Mouse (Mus musculus): ENCODE data around the gene Abhd17a. TPM values are rescaled to one million over a fixed set of nuclear protein-coding genes. Genes with fewer than 3 reads are reported as not detected.

Gene Abhd17a
- polyA plus RNA-seq, 1 experiment from 2014 or later = 83.0 TPM

DNA sequence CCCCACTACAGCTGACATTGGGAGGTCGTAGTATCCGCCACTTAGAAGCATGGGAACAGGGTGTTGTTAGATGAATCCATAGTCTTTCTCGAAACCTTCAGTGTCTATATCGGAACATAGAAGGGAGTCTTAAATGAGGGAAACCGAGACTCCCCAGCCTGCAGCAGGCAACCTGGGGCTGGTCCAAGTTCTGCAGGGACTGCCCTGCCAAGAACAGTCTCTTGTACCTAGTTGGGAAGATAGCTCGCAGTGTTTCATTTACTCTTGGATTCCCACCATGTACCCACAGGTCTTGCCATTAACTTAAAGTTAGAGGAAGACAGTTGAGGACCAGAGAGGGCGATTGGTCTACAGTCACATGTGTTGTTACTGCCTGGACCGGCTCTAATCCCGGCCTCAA is 30.2 kb upstream of the Abhd17a start:
- 83% methylated on average over 9 of the region's 9 CpGs for WGBS
- no peak overlapping the region for H3K4me3 ChIP-seq
- 0 out of 2 replicates have a peak overlapping the region, but pooled peaks have one; percentile 48 for H3K27ac ChIP-seq

DNA sequence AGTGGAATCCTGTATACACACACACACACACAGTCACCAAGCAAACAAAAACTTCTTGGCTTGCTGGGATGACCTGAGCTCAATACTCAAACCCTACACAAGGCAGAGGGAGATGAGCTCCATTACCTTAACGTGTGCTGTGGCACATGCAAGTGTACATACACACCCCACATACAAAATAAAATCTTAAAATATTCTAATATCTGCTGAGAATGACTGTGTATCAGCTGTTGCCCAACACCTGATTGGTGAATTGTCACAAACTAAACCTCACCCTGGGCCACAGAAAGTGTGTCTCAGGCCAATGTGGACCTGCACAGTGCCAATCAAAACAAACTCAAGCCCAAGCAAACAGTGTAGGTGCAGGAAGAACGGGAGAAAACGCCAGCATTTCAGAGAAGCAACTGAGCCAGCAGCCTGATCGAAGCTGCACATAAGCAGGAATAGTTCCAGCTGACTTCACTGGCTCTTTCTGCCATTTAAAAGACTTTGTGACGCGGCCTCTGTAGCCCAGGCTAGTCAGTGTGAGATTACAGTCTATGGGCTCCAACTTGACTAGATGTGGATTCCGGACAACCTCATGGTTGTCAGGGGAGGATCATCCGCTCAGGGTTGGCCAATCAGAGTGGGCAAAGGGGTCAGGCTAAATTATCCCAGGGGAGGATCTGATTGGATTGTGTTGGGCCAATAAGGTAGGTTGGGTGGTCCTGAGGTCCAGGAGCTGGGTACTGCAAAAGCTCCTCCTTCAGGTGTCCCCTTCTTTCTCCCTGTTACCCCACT is 29.5 kb upstream of the Abhd17a start:
- Histone ChIP-seq H3K4me3 (no peak overlapping the region), H3K27me3 (no peaks in the 10 kb centered on the region), H3K9ac (no peak overlapping the region), H3K27ac (no peak overlapping the region), H3K4me1 (peaks cover 20% of the 10 kb centered on the region), H3K4me2 (replicated peaks) (no peak overlapping the region), H3K36me3 (peaks cover 17% of the 10 kb centered on the region), H3K9me3 (no peaks in the 10 kb centered on the region)
- WGBS = 36% methylated on average over 8 of the region's 8 CpGs
- ATAC-seq (ENCODE audit: low FRiP score, low read depth) = no peak

More for the DNA sequence above, 30.2 kb upstream of the Abhd17a start:
- peaks cover 14% of the 10 kb centered on the region for H3K36me3 ChIP-seq
- ATAC-seq (ENCODE audit: low FRiP score, low read depth) = no peak
- H3K4me1 ChIP-seq = peaks cover 27% of the 10 kb centered on the region
- H3K27me3 ChIP-seq = no peaks in the 10 kb centered on the region
- no peak overlapping the region for H3K4me2 ChIP-seq (replicated peaks)
- no peak overlapping the region for H3K9ac ChIP-seq
- no peaks in the 10 kb centered on the region for H3K9me3 ChIP-seq

DNA sequence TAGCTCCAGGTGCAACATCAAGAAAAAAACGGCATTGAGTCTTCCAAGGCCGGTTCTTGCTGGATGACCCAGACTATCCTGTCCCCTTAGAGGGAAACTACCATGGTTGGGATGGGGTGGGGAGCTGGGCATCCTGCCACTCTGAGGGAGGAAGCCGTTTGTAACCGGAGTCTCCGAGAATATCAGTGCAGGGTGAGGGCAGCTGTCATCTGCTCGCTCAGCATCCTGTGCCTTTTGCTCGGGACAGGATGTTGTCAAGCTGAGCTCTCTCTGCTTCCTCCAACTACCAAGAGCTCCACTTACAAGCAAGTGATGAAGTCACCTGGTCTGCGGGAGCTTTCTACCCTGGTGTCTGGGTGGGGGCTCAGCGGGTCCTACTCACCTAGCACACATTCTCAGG is 28.0 kb upstream of the Abhd17a start:
- WGBS = 75% methylated on average over 9 of the region's 9 CpGs

DNA sequence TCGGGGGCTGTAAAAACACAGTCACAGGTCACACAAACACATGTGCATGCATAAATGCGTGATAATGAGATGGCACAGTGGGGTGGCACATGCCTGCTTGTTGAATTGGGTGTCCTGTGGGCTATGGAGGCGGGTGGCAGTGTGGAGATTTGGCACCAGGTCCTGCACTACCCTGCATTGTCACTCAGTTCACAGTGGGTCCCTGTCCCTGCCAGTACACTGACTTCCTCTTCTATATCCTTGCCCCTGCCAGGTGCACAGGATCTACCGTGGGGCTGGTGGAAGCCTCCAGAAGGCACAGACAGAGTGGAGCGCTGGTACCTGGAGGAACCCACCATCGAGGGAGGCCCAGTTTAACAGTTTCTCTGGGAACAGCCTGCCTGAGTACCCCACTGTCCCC is 24.2 kb upstream of the Abhd17a start:
- 83% methylated on average over 6 of the region's 6 CpGs for WGBS
- Histone ChIP-seq H3K36me3 (peaks cover 66% of the 10 kb centered on the region), H3K4me2 (replicated peaks) (no peak overlapping the region), H3K27ac (no peak overlapping the region), H3K9ac (no peak overlapping the region), H3K4me3 (no peak overlapping the region), H3K9me3 (no peaks in the 10 kb centered on the region), H3K4me1 (no peaks in the 10 kb centered on the region), H3K27me3 (no peaks in the 10 kb centered on the region)
- no peak for ATAC-seq (ENCODE audit: low FRiP score, low read depth)

More for the DNA sequence above, 28.0 kb upstream of the Abhd17a start:
- H3K4me1 ChIP-seq = peaks cover 5% of the 10 kb centered on the region
- H3K27me3 ChIP-seq = no peaks in the 10 kb centered on the region
- no peaks in the 10 kb centered on the region for H3K9me3 ChIP-seq
- H3K36me3 ChIP-seq = peaks cover 31% of the 10 kb centered on the region
- no peak overlapping the region for H3K9ac ChIP-seq
- no peak overlapping the region for H3K4me3 ChIP-seq
- ATAC-seq (ENCODE audit: low FRiP score, low read depth) = no peak
- H3K27ac ChIP-seq = no peak overlapping the region
- H3K4me2 ChIP-seq (replicated peaks) = no peak overlapping the region

DNA sequence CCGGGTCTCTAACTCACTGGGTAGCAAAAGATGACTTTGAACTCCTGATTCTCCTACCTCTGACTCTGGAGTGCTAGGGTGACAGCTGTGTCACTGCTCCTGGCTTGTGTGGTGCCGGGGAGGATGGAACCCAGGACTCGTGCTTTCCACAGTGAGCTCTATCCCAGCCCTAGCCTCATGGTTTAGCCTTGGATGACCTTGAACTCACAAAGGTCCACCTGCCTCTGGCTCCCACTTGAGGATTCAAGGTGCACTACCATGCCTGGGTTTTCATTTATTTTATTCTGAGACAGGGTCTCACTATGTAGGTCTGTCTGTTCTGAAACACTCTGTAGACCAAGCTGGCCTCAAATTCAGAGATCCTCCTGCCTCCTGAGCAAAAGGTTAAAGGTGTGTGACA is 23.7 kb upstream of the Abhd17a start:
- Histone ChIP-seq H3K27ac (no peak overlapping the region), H3K4me1 (no peaks in the 10 kb centered on the region), H3K36me3 (peaks cover 71% of the 10 kb centered on the region), H3K4me3 (no peak overlapping the region), H3K27me3 (no peaks in the 10 kb centered on the region), H3K9ac (no peak overlapping the region), H3K9me3 (no peaks in the 10 kb centered on the region), H3K4me2 (replicated peaks) (no peak overlapping the region)
- ATAC-seq (ENCODE audit: low FRiP score, low read depth) = no peak
- 82% methylated on average over 3 of the region's 3 CpGs for WGBS

DNA sequence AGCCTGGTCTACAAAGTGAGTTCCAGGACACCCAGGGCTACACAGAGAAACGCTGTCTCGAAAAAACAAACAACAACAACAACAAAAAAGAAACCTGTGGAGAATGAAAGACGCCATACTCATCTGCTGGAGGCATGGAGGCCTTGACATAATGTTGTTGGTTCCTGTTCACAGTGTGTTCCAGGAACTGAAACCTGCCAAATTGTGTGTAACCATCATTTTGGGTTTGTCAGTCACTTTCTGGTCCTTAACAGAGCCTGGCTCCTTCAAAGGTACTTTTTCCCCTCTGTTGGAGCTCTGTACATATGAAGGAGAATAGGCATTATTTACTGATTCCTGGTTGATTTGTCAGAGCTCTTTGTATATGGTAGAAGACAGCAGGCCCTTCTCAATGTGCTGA is 21.8 kb upstream of the Abhd17a start:
- WGBS = 95% methylated on average over 3 of the region's 3 CpGs
- H3K4me3 ChIP-seq = no peak overlapping the region
- peaks cover 90% of the 10 kb centered on the region for H3K36me3 ChIP-seq
- no peak overlapping the region for H3K9ac ChIP-seq
- H3K27ac ChIP-seq = no peak overlapping the region
- no peaks in the 10 kb centered on the region for H3K4me1 ChIP-seq
- no peak overlapping the region for H3K4me2 ChIP-seq (replicated peaks)
- H3K9me3 ChIP-seq = no peaks in the 10 kb centered on the region
- no peaks in the 10 kb centered on the region for H3K27me3 ChIP-seq
- no peak for ATAC-seq (ENCODE audit: low FRiP score, low read depth)

DNA sequence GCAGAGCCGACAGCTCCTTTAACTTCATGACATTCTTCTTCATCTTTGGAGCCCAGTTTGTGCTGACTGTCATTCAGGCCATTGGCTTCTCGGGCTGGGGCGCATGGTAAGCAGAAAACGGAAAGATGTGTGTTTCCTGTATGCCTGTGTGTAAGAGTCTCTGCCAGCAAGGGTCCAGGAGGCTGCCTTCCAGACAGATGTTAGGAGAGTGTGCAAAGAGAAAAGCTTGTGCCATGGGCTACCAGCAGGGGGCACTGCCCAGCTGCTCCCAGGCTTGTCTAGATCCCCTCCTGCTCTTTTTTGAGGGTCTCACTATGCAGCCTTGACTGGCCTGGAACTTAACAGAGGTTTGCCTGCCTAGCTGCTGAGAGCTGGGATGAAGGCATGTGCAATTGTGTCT is 20.9 kb upstream of the Abhd17a start:
- Histone ChIP-seq H3K27ac (no peak overlapping the region), H3K4me2 (replicated peaks) (no peak overlapping the region), H3K36me3 (peaks cover 97% of the 10 kb centered on the region), H3K4me3 (no peak overlapping the region), H3K4me1 (no peaks in the 10 kb centered on the region), H3K27me3 (no peaks in the 10 kb centered on the region), H3K9me3 (no peaks in the 10 kb centered on the region), H3K9ac (no peak overlapping the region)
- no peak for ATAC-seq (ENCODE audit: low FRiP score, low read depth)
- WGBS = 77% methylated on average over 4 of the region's 4 CpGs

DNA sequence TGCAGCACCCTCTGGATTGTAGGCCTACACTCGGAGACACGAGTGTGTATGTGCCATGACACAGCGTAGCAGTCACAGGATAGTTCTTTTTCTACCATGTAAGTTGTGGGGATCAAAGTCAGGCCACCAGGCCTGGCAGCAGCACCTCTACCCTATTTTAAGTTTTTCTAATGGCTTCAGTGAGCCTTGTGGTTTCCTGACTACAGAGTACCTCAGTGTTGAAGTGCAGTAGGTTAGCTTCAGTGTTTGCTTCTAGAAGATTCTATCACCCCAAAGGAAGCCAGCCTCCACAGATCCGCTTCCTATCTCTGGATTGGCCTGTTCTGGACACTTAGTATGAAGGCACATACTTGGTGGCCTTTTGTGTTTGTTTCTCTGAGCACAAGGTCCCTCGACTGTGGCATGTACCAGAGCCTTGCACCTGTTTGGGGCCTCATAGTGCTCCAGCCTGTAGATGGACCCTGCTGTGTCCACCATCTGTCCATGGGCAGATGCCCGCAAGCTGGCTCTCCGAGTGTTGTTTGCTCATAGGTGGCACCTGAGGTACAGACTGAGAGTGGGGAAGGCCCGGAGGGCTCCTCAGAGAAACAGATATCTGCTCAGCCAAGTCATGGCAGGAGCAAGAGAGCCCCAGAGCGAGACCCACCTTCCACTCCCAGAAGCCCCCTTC is 20.1 kb upstream of the Abhd17a start:
- H3K4me1 ChIP-seq = no peaks in the 10 kb centered on the region
- peaks cover 92% of the 10 kb centered on the region for H3K36me3 ChIP-seq
- H3K4me3 ChIP-seq = no peak overlapping the region
- H3K9me3 ChIP-seq = no peaks in the 10 kb centered on the region
- no peak overlapping the region for H3K27ac ChIP-seq
- no peak overlapping the region for H3K9ac ChIP-seq
- H3K4me2 ChIP-seq (replicated peaks) = no peak overlapping the region
- WGBS = 93% methylated on average over 9 of the region's 9 CpGs
- ATAC-seq (ENCODE audit: low FRiP score, low read depth) = no peak
- H3K27me3 ChIP-seq = no peaks in the 10 kb centered on the region

DNA sequence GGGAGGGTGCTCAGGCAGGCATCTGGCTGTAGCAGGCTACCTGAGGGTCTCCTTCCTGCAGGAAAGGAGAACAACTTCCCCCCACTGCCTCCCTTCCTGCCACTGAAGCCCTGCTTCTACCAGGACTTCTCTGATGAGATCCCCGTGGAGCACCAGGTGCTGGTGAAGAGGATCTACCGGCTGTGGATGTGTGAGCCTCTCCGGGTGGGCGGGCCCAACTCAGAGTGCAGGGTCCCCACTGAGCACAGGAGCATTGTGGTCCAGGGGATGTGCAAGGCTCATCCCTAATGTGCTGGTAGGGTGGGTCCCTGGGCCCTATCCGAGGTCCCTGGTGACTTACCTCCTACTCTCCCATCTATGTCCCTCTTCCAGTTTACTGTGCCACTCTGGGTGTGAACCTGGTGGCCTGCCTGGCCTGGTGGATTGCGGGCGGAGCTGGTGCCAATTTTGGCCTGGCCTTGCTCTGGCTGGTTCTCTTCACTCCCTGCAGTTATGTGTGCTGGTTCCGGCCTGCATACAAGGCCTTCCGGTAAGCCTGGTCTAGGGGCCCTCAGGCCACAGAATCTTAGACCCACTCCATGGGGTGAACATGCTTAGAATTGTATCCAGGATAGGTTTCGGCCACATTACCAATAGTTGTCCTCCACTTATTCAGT is 19.3 kb upstream of the Abhd17a start:
- H3K27me3 ChIP-seq = no peaks in the 10 kb centered on the region
- H3K4me2 ChIP-seq (replicated peaks) = no peak overlapping the region
- peaks cover 83% of the 10 kb centered on the region for H3K36me3 ChIP-seq
- WGBS = 91% methylated on average over 10 of the region's 10 CpGs
- no peaks in the 10 kb centered on the region for H3K9me3 ChIP-seq
- peaks cover 2% of the 10 kb centered on the region; the same call in 1 of the 2 replicates for H3K4me1 ChIP-seq
- H3K4me3 ChIP-seq = no peak overlapping the region
- H3K9ac ChIP-seq = peak overlapping the region; percentile 10; the same call in 1 of the 2 replicates
- ATAC-seq (ENCODE audit: low FRiP score, low read depth) = no peak
- no peak overlapping the region for H3K27ac ChIP-seq

DNA sequence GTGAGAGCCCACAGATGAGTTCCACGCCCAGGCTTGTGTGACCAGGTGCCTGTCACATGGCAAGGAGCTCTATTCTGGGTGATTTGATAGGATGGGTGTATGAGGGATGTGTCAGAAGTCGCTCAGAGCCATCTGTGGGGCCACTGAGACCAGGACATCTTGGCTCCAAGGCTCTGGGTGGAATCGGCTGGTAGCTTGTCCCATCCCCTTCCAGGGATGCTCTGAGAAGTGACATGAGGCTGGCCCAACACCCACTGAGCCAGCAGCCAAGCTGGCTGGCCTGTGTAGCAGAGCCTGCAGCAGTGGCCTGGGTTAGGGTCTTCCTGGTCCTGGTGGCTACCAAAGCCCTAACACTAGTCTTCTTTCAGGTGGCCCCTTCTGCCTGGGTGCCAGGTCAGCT is 18.3 kb upstream of the Abhd17a start:
- Histone ChIP-seq H3K36me3 (peaks cover 74% of the 10 kb centered on the region), H3K27me3 (no peaks in the 10 kb centered on the region), H3K4me3 (no peak overlapping the region), H3K9ac (peak overlapping the region; percentile 10; the same call in 1 of the 2 replicates), H3K4me2 (replicated peaks) (no peak overlapping the region), H3K9me3 (no peaks in the 10 kb centered on the region), H3K27ac (no peak overlapping the region), H3K4me1 (peaks cover 12% of the 10 kb centered on the region)
- WGBS = 93% methylated on average over 3 of the region's 3 CpGs
- no peak for ATAC-seq (ENCODE audit: low FRiP score, low read depth)

DNA sequence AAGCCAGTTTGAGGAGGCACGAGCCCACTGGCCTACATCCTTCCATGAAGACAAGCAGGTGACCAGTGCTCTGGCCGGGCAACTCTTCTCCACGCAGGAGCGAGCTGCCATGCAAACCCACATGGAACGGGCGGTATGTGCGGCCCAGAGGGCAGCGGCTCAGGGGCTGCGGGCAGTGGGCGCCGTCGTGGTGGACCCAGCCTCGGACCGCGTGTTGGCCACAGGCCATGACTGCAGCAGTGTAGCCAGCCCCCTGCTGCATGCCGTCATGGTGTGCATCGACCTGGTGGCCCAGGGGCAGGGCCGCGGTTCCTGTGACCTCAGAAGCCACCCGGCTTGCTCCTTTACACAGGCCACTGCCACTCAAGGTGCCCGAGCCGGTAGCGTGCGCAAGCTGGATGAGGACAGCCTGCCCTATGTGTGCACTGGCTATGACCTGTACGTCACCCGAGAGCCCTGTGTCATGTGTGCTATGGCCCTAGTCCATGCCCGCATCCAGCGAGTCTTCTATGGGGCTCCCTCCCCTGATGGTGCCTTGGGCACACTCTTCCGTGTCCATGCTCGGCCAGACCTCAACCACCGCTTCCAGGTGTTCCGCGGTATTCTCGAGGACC is 16.7 kb upstream of the Abhd17a start:
- H3K9me3 ChIP-seq = no peaks in the 10 kb centered on the region
- WGBS = 96% methylated on average over 34 of the region's 34 CpGs
- ATAC-seq (ENCODE audit: low FRiP score, low read depth) = no peak
- H3K4me3 ChIP-seq = no peak overlapping the region
- H3K4me2 ChIP-seq (replicated peaks) = no peak overlapping the region
- no peak overlapping the region for H3K9ac ChIP-seq
- peaks cover 18% of the 10 kb centered on the region for H3K4me1 ChIP-seq
- H3K36me3 ChIP-seq = peaks cover 60% of the 10 kb centered on the region
- no peak overlapping the region for H3K27ac ChIP-seq
- H3K27me3 ChIP-seq = no peaks in the 10 kb centered on the region

DNA sequence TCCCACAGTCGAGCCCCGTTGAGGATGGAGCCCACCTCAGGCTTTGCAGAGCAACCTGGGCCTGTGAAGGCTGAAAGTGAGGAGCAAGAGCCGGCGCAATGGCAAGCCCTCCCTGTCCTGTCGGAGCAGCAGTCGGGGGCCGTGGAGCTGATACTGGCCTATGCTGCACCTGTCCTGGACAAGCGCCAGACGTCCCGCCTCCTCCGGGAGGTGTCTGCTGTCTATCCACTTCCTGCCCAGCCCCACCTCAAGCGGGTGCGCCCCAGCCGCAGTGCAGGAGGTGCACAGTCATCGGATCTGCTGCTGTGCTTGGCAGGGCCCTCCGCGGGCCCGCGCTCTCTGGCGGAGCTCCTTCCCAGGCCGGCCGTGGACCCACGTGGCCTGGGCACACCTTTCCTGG is 16.2 kb upstream of the Abhd17a start:
- Histone ChIP-seq H3K27me3 (no peaks in the 10 kb centered on the region), H3K4me3 (no peak overlapping the region), H3K36me3 (peaks cover 55% of the 10 kb centered on the region), H3K4me1 (peaks cover 18% of the 10 kb centered on the region), H3K9me3 (no peaks in the 10 kb centered on the region), H3K27ac (no peak overlapping the region), H3K9ac (no peak overlapping the region), H3K4me2 (replicated peaks) (no peak overlapping the region)
- WGBS = 92% methylated on average over 23 of the region's 23 CpGs
- ATAC-seq (ENCODE audit: low FRiP score, low read depth) = no peak
